Mouse (Mus musculus) ES-Bruce4 (cell line): ENCODE measurements around the gene Lpp.

Experiments used
- CTCF ChIP-seq: IDR thresholded peaks from one replicate; pipeline ENCODE4 v1.8.1; 2011; ENCODE audit warnings: low read depth, low read length
- EP300 ChIP-seq: IDR thresholded peaks from 2 replicates; pipeline ENCODE4 v1.6.1; 2011; ENCODE audit warnings: low read depth, low read length; ENCODE audit not compliant: insufficient read depth

- TF ChIP-seq CTCF (no peak), EP300 (no peak)
Measured at GRCm38 (mm10) chr16:24473966-24474365, 80.7 kb downstream of the Lpp start.
